Mouse (Mus musculus) layer of hippocampus, adult 2 months (tissue): ENCODE data around the gene Hist1h4h. TPM values are rescaled to one million over a fixed set of nuclear protein-coding genes. Genes with fewer than 3 reads are reported as not detected.

Source experiments
- DNase-seq, 2 experiments: peaks; one replicate each; pipeline ENCODE4 v3.0.0; 2022; ENCODE audit warnings: low spot score in 2 of 2
- H3K27ac ChIP-seq: fragments of 200-600 bp; 2 replicates; pipeline ENCODE4 v1.8.1; 2022
- H3K4me3 ChIP-seq: fragments of 200-600 bp; 2 replicates; pipeline ENCODE4 v1.8.1; 2022; ENCODE audit warnings: mild to moderate bottlenecking
- CTCF ChIP-seq: fragments of 200-600 bp; conservative IDR thresholded peaks from 2 replicates; pipeline ENCODE4 v1.8.1; 2022; ENCODE audit warnings: antibody characterized with exemption, mild to moderate bottlenecking, moderate library complexity
- long read RNA-seq, 2 experiments: library from polyadenylated mRNA; stranded (forward); transcript quantifications; one replicate each; pipeline ENCODE4 v2.0.0; 2021; ENCODE audit warnings: borderline mapping rate in 2 of 2
- total RNA-seq, 2 experiments: library from RNA; stranded (reverse); gene quantifications; 2 replicates each; pipeline ENCODE4 v1.2.3; 2021

The Hist1h4h gene
- total RNA-seq = 100 to 1,000 TPM; 333 to 344 TPM
- long read RNA-seq, experiment 1, partial matches to known transcripts = 0 of 3 reads
- long read RNA-seq, experiment 1, other reads (novel, unspliced or antisense) = 0 of 3 reads
- long read RNA-seq, experiment 2, partial matches to known transcripts = 0 of 2 reads
- long read RNA-seq, experiment 2, other reads (novel, unspliced or antisense) = 0 of 2 reads

DNA sequence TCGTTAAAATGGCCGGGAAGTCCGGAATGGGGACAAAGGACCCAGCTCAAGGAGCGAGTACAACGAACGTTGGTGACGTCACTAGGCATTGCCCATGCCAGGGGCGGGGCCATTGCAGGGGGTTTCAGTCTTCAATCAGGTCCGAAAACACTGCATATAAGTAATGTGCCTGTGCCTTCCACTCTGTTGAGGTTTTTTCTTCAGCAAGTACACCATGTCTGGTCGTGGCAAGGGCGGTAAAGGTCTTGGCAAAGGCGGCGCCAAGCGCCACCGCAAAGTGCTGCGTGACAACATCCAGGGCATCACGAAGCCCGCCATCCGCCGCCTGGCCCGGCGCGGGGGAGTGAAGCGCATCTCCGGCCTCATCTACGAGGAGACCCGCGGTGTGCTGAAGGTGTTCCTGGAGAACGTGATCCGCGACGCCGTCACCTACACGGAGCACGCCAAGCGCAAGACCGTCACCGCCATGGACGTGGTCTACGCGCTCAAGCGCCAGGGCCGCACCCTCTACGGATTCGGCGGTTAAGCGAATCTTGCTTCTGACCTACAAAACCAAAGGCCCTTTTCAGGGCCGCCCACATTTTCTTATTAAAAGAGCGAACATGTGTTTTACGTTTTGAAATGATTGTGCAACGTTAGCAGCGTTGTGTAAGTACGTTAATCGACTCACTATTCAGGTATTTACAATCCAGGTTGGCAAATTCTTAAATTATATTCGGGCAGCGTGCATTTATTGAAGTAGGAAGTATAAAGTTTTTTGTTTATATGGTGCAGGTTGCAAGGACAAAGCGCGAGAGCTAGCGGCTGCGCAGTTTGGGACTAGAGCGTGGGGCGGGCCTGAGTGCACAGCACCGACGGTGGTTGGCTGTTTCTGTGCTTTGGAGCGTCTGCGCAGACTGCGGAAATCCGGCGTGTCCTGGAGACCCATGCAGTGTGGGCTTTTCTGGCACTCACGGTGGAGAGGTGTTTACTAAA is at the start of gene Hist1h4h:
Hist1h4h (plus strand) TSS at position 150 of the 975 bp plus-strand sequence.
- Histone ChIP-seq H3K4me3 (peak within 1 kb of the TSS; percentile 68), H3K27ac (peak within 1 kb of the TSS; percentile 97)
- DNase-seq = peak; percentile 97
- no peak for TF ChIP-seq CTCF

DNA sequence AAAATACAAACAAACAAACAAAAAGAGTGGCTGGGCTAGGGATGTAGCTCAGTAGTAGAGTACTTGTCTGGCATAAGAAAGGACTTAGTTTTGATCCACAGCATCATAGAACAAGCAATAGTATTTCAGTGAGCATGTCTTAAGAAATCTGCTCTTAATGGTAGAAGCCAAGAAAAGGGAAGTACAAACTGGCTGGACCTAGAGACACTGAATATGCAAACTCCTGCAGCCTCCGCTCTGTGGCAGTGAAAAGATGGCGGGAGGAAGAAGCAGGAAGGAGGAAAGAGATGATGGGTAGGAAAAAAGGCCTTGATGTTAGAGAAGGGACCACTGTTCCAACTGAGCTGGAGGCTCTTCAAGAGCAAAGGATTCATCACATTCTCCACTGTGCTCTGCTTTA is 47.7 kb upstream of the Hist1h4h start:
- TF ChIP-seq CTCF = no peak
- H3K4me3 ChIP-seq = no peak overlapping the region
- no peak for DNase-seq
- no peak overlapping the region for H3K27ac ChIP-seq

DNA sequence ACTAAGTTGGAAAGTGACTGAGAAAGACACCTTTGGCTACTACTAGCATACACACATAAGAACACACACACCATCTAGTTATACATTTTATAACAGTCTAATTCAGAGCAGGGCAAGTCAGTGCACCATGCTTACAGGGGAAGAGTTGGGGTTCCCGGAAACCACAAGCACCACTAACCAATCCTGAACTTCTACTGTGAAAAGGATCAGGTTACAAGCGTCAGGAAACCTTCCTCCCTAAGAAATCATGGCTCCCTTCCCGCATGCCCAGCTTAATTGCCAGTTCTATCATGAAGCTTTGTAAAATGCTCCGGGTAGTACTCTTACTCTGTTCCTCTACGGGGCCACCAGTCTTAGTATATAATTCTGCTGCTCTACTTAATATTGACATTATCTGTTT is 45.6 kb upstream of the Hist1h4h start:
- Histone ChIP-seq H3K27ac (no peak overlapping the region), H3K4me3 (no peak overlapping the region)
- DNase-seq = no peak
- no peak for TF ChIP-seq CTCF

DNA sequence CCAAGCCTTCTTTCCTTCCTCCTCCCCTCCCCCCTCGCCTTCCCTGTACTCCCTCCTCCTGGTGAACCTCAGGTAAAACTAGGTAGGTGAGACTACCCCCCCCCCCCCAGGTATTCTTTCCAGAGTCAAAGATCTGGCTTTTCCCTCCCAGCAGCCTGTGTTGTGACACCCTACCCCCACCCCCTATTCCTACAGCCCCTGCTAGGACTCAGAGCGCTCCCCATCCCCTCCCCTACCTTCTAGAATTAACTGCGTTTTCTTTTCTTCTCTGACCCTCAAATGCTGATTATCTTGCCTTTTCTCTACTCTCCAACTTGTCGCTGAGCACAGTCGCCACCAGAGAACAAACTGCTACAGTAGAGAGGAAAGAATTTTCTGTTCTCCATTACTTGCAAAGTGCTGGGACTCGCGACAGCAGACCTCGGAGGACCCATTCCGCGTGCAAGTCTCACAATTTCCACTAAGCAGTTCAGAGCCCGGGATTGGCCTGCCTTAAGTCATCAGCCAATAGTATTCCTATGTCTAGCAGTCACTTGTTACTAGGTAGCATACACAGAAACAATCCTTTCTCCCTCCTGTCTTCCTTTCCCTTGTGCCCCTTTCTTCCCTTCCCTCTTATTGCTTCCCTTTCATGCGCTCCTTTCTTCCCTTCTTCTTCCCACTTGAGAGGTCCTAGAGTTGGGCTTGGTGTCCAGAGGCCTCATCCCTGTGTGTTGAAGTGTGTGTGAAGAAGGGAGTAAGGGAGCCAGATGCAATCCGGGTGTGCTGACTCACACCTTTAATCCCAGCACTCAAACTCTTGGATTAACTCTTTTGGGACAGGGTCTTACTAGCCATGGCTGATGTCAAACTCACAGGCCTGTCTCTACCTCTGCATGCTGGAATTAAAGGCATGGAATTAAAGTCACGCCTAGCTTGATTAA is 42.2 kb upstream of the Hist1h4h start, which contains the start of gene Btn2a2:
Btn2a2 (minus strand) TSS at position 458 of the 923 bp plus-strand sequence.
- no peak within 1 kb of the TSS for H3K27ac ChIP-seq
- DNase-seq = peak; percentile 68 to 76
- 0 out of 2 replicates have a peak, but pooled peaks have one; percentile 14 for TF ChIP-seq CTCF
- peak within 1 kb of the TSS; percentile 54 for H3K4me3 ChIP-seq

DNA sequence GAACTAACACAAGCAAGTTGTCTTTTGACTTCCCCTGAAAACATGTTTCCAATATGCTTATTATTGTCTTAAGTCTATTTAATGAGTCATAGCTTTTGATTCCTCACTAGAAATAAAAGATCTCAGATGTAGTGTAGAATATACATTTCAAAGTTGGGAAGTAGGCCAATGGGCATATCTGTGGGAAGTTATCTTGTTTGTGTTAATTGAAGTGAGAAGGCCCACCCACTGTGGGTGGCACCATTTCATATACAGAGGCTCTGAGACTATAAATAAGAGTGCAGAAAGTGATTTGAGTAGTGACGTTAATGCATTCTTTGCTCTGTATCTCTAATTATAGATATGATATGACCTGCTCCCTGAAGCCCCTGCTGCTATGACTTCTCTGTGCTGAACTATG is 40.0 kb upstream of the Hist1h4h start:
- TF ChIP-seq CTCF = no peak
- no peak overlapping the region for H3K4me3 ChIP-seq
- H3K27ac ChIP-seq = no peak overlapping the region
- DNase-seq = no peak

DNA sequence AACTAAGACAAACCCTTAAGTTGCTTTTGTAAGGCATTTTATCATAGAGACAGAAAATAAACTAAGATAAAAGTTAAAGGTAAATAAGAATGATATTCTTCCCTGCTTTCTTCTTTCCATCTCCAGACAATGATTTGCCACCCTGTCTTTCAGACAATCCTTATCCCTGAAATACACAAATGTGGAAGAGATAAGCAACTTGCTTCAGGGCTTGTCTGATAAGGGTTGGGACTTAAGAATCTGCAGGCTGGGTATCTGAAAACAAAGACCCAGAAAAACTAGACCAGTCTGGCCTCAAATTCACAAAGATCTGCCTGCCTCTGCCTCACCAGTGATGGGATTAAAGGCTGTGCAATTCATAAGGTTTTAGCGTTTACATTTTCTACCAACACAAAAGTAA is 39.6 kb upstream of the Hist1h4h start:
- Histone ChIP-seq H3K4me3 (no peak overlapping the region), H3K27ac (no peak overlapping the region)
- TF ChIP-seq CTCF = no peak
- no peak for DNase-seq

DNA sequence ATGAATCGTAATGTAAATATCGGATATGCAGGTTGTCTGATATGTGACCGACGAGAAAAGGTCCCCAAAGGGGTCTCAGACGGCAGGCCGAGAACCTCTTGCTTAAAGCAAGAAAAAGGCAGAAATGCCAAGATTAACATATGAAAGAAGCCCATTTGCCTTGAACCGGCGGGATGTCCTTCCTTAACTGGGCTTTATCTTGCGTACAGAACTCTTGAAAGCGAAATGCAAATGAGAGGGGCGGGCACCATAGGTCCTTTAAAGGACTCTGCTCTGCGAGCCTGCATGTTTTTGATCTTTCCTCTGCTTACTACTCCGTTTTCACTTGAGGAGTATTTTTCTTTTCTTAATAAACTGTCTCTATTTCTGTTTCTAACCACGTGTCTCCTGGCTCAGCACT is 38.9 kb upstream of the Hist1h4h start:
- TF ChIP-seq CTCF = no peak
- H3K4me3 ChIP-seq = peak overlapping the region; percentile 17; the same call in 1 of the 2 replicates
- no peak overlapping the region for H3K27ac ChIP-seq
- no peak for DNase-seq

DNA sequence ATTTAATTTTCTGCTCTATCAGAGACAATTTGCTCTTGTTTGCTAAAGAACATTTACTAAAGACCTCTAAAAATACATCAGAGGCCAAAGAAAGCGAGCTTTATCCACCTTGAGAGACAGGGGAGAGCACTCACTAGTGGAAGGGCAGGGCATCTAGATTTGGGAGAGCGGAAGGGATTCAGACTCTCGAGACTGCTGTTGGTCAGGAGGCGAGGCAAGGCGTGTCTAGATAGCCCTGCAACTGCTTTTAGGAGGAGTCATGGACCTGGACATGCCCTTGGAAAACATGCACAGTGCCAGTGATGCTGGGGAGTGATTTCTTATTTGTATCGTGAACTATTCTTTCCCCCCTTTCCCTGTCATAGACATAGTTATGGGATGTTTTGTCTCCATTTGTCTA is 35.3 kb upstream of the Hist1h4h start:
- no peak overlapping the region for H3K4me3 ChIP-seq
- no peak overlapping the region for H3K27ac ChIP-seq
- no peak for TF ChIP-seq CTCF

DNA sequence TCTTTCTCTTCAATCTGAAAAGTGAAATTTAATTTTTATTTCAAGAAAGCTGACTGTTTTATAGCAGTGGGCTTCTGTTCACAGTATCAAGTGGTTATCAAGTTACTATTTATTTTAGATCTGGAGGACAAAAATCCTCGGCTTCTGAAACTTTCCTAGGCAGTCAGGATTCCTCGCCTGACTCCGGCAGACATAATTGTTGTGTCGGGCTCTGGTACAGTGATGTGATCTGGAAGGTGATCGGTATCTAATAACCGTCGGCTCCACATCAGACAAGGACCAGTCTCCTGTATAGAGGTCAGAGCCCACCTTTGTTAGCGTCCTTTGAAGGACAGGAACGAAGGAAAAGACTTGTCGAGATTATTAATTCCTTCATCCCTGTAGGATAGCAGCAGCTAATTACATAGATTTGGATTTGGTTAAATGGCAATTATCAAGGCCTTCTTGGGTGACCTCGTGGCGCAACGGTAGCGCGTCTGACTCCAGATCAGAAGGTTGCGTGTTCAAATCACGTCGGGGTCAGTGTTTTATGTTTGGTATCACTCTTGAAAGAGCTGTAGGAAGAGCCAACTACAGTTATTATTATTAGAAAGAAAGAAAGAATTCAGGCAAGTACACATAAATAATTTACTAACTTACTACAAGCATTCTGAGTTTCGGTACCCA is 33.1 kb upstream of the Hist1h4h start:
- no peak overlapping the region for H3K27ac ChIP-seq
- no peak for TF ChIP-seq CTCF
- peak in 1 of 2 experiments; percentile 51 for DNase-seq
- peak overlapping the region; percentile 39 for H3K4me3 ChIP-seq

More for the DNA sequence above, 35.3 kb upstream of the Hist1h4h start:
- DNase-seq = no peak

DNA sequence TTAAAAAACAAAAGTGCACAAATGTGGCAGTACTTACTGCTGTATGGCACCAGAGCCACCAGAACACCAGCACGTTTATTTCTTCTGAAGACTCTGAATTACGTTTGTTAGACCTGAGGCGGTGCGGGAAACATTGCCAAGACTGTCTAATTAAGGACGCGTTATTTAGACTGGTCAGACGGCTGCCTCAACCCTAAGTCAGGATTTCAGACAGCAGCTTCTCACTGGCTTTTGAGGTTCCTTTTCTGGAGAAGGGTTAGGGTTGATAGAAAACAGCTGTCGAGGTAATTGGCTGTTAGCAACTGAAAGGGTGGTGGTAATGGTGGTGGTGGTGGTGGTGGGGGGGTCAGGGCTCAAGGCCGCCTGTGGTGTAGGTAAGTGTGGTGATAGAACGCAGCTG is 32.2 kb upstream of the Hist1h4h start:
- no peak for DNase-seq
- Histone ChIP-seq H3K4me3 (peak overlapping the region; percentile 39), H3K27ac (no peak overlapping the region)
- TF ChIP-seq CTCF = no peak

DNA sequence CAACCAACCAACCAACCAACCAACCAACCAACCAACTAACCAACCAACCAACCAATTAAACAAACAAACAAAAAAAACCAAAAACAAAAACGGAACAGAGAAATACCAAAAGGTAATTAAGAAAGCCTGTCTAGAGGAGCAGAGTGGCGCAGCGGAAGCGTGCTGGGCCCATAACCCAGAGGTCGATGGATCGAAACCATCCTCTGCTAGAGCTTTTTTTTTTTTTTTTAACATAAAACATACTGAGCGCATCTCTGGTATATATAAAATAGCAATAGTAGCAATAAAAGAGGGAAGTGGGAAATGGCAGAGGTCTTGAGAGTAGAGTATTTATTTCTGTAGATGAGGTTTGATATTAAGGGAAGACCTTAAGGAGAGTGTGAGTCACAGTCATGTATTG is 30.9 kb upstream of the Hist1h4h start:
- H3K27ac ChIP-seq = no peak overlapping the region

More for the DNA sequence above, 30.9 kb upstream of the Hist1h4h start:
- no peak overlapping the region for H3K4me3 ChIP-seq
- DNase-seq = no peak
- no peak for TF ChIP-seq CTCF
